Mouse (Mus musculus) cortical plate, adult 2 months (tissue): ENCODE results near the gene Tekt2. TPM values are rescaled to one million over a fixed set of nuclear protein-coding genes. Genes with fewer than 3 reads are reported as not detected.

Experiments used
- H3K27ac ChIP-seq: fragments of 200-500 bp; 2 replicates; pipeline ENCODE4 v1.5.1; 2012; ENCODE audit warnings: low read length, control low read depth, inconsistent platforms; ENCODE audit not compliant: insufficient read depth
- H3K4me1 ChIP-seq: fragments of 200-500 bp; 2 replicates; pipeline ENCODE4 v1.6.1; 2011; ENCODE audit warnings: low read length; ENCODE audit not compliant: control insufficient read depth, insufficient read depth
- H3K4me3 ChIP-seq: fragments of 200-500 bp; 2 replicates; pipeline ENCODE4 v1.5.1; 2011; ENCODE audit warnings: mild to moderate bottlenecking, low read length, control low read depth; ENCODE audit not compliant: insufficient read depth
- CTCF ChIP-seq: fragments of 200-500 bp; IDR thresholded peaks from 2 replicates; pipeline ENCODE4 v1.5.1; 2011; ENCODE audit warnings: mild to moderate bottlenecking, control low read depth, low read length; ENCODE audit not compliant: insufficient read depth; ENCODE audit errors: extremely low read depth
- POLR2A ChIP-seq: fragments of 200-500 bp; IDR thresholded peaks from 2 replicates; pipeline ENCODE4 v1.6.1; 2011; ENCODE audit warnings: mild to moderate bottlenecking, low read length, control low read depth; ENCODE audit not compliant: insufficient read depth; ENCODE audit errors: extremely low read depth
- polyA plus RNA-seq: library from polyadenylated mRNA; depleted of rRNA; stranded (reverse); fragments of >200 nt; gene quantifications from 2 replicates; pipeline ENCODE4 v1.2.3, GENCODE M21; 2012

Gene Tekt2
- polyA plus RNA-seq, 1 experiment, result 5.7 TPM

DNA sequence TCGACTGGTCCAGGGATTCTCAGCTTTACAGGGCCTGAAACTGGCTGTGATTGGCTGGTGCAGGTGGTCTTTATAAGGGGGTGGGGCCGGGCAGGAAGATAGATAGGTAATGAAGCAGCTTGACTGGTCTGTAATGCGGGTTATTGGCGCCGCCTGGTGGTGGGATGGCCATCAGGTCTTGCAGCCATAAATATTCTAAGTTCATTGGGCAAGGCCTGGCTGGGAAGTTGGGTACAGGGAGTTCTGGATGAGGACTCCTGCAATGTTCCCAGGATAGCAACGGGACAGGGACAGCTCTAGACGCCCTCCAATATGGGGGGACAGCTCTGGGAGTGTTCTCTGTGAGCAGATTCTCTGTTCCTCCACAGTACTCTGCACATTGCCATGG is 15.6 kb downstream of the Tekt2 start:
- H3K4me1 ChIP-seq, result no peaks in the 10 kb centered on the region
- no peak for TF ChIP-seq POLR2A
- TF ChIP-seq CTCF, result peak; percentile 83
- H3K4me3 ChIP-seq, result no peak overlapping the region
- no peak overlapping the region for H3K27ac ChIP-seq

DNA sequence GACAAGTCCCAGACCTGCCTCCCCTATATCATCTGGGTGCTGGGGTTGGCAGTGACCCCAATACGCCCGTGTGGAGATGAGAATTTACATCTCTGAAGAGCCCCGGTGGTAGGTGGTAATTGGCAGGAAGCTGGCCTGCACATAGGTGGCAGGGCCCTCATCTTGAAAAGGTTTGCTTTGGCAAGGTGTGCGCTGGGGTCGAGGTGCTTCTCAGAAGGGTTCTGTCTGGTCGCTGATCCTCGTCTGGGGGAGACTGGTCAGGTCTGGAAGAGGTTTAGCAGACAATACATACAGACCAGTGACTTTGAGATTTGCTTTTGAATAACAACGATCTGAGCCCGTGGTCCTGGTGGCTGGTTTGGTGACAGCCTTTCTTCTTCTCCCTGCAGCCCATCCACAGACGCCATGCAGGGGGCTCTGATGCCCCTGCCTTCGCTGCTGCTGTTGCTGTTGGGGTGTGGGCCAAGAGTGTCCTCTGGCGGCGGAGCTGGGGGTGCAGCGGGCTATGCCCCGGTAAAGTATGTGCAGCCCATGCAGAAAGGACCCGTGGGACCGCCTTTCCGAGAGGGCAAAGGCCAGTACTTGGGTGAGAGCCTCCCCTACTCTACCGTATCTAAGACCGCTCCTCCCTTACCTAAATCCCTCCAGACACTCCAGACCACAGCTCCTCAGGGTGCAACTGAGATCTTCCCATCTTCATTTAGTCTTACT is 16.1 kb downstream of the Tekt2 start:
- H3K27ac ChIP-seq, result no peak overlapping the region
- no peak overlapping the region for H3K4me3 ChIP-seq
- TF ChIP-seq CTCF, result no peak
- TF ChIP-seq POLR2A, result no peak
- no peaks in the 10 kb centered on the region for H3K4me1 ChIP-seq

DNA sequence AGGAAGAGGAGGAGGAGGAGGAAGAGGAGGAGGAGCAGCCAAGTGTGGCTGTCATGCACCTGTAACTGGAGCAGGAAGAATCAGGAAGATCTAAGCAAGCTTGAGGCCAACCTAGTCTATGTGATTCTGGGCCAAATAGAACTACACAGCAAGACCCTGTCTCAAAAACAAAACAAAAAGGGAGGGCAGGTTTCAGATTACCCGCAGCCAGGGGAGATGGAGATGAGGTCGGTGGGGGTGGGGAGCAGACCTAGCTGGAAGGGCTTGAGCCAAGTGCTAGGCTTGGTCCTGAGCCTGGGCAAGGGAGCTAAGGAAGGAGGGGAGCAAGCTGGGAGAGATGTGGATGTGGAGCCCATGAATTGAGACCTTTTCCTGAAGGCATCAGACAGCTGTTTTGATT is 18.7 kb downstream of the Tekt2 start:
- Histone ChIP-seq H3K4me1 (no peaks in the 10 kb centered on the region), H3K4me3 (no peak overlapping the region), H3K27ac (no peak overlapping the region)
- TF ChIP-seq CTCF (no peak), POLR2A (no peak)

DNA sequence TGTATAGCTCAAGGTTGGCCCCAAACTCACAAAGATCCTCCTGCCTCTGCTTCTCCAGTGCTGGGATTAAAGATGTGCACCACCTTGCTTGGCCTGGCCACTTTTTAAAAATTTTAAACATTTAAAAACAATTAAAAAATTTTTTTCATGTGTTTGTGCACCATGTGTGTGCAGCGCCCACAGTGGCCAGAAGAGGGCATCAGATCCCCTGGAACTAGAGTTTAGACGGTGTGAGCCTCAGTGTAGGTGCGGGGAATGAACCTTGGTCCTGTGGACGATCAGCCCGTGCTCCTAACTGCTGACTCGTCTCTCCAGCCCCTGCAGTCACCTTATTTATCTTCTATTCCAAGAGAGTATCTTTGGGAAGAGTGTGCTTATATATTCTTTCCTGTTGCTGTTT is 19.4 kb downstream of the Tekt2 start:
- Histone ChIP-seq H3K27ac (no peak overlapping the region), H3K4me3 (no peak overlapping the region), H3K4me1 (no peaks in the 10 kb centered on the region)
- TF ChIP-seq POLR2A, result no peak
- no peak for TF ChIP-seq CTCF

DNA sequence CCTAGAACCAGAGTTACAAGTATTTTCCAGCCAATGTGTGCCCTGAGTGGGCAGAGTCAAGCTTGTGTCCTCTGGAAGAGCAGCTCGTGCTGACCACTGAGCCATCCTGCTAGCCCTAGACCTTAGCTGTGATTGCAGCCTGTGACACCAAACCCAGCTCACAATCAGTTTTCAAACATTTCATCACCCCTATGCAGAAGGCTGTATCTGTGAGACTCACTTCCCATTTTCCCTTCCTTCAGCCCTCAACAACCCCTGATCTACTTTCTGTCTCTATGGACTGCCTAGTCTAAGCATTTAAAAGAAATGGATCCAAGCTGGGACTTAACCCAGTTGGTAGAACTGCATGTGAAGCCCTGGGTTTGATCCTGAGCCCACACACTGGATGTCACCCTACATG is 20.1 kb downstream of the Tekt2 start:
- Histone ChIP-seq H3K4me3 (no peak overlapping the region), H3K27ac (no peak overlapping the region), H3K4me1 (no peaks in the 10 kb centered on the region)
- no peak for TF ChIP-seq CTCF
- TF ChIP-seq POLR2A, result no peak

DNA sequence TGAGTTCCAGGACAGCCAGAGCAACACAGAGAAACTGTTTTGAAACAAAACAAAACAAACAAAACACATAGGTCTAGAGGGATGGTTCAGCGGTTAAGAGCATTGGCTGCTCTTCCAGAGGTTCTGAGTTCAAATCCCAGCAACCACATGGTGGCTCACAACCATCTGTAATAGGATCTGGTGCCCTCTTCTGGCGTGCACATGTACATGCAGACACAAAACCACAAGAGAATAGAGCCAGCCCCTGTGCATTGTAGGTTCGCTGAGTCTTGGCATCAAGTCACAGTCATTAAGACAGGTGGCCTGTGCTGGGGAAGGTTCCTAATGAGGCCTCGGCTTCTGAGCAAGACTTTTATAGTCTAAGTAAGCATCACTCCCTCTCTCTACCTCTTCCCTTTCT is 21.6 kb downstream of the Tekt2 start:
- TF ChIP-seq CTCF (peak; percentile 22; the same call in 1 of the 2 replicates), POLR2A (no peak)
- H3K27ac ChIP-seq, result no peak overlapping the region

DNA sequence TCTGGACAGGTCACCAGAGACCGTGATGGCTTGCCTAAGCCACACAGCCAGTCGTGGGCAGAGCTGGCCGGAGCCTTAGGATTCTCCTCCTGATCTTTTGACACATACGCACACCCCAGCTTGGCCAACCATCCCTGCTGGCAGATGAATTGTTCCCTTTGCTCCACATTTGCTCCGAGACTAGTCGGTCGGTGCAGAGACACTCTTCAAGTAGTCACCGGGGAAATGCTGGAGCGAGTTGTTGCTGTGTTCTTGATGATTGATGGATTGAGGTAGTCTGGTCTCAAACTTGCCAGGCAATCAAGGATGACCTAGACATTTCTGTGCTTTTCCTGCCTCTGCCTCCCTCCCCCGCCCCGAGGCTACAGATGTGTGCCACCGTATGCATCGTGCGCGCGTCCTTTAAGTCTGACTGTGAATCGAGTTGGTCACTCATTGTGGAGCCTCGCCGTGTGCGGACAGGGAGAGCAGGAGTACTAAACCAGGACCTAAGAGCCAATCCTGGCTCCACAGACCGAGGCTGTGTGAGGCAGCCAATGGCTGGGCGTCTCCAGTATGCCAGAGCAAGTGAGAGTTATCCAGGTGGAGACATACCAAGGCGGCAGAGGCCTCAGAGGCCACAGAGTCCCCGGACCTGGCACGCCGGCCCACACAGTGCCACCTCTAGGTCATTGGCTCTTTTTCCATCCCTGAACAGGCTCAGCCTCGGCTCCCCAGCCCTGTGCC is 23.7 kb downstream of the Tekt2 start:
- Histone ChIP-seq H3K27ac (no peak overlapping the region), H3K4me1 (no peaks in the 10 kb centered on the region), H3K4me3 (no peak overlapping the region)
- TF ChIP-seq POLR2A, result no peak
- no peak for TF ChIP-seq CTCF

More for the DNA sequence above, 21.6 kb downstream of the Tekt2 start:
- H3K4me1 ChIP-seq, result no peaks in the 10 kb centered on the region
- H3K4me3 ChIP-seq, result no peak overlapping the region

DNA sequence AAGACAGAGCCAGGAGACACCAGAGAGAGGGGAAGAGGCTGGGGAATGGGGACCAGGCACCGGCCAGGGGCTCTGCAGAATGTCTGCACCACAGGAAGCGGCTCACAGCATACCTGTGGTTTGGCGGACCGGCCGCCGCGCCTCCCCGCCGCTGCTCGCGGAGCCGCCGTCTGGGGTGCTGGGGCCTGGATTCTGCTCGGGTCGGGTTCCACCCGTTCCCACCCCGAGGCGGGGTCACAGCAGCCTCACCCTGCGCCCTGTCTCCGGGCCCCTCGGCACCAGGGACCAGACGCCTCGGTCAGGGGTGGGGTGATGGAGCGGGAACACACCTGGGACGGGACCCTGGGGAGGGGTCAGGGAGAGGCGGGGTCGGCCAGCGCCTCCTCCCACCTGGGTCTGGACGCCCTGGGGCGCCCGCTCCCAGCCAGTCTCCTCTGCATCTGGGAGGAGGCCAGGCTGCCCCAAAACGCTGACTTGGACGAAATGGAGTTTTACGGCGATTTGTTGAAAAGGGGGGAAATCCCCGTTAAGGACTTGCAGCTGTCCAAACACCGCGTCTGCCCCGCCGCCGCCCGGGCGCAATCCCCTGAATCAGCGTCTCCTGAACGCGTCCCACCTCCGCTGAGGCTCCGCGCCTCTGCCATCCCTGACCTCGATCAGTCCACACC is 24.4 kb downstream of the Tekt2 start:
- Histone ChIP-seq H3K4me3 (no peak overlapping the region), H3K4me1 (no peaks in the 10 kb centered on the region), H3K27ac (no peak overlapping the region)
- TF ChIP-seq CTCF, result no peak

DNA sequence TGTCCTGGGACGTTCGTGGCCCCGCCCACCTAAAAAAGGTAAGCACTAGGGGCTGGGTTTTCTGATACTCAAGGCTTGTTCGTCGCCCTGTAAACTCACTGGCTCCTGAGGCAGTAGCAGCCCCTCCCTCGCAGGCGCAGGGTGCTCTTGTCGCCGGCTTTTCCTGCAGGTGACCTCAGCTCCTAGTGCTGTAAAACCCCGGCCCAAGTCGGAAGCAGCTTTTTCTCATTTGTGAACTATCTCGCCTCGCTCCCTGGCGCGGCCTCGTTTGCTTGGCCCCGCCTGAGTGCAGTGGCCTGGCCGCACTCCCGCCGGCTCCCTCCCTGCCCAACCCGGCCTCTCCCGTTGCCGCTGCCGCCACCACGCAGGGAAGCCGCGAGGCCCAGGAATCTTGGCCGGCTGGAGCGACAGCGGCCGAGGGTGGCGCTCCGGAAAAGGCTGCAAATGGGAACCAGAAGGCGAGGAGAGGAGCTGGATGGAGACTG is 28.8 kb downstream of the Tekt2 start:
- TF ChIP-seq CTCF, result no peak
- TF ChIP-seq POLR2A, result no peak
- peak overlapping the region; percentile 14 for H3K4me3 ChIP-seq
- H3K27ac ChIP-seq, result no peak overlapping the region
- H3K4me1 ChIP-seq, result no peaks in the 10 kb centered on the region

DNA sequence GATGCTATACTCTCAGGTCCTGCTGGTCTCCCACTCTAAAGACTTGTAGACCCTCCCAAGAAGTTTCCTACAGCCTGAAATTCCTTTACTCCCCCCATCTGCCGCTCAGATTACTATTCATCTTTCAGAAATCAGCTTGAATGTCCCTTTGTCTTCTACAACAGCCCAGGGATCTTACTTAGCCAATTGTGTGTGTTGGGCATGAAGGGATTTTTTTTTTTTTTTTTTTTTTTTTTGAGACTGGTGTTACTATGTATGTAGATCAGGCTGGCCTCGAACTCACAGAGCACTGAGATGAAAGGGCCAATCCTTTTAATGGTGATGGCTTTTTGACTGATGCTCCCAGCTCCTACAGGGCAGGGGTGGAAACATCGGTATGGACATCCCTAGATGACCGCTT is 29.6 kb downstream of the Tekt2 start:
- Histone ChIP-seq H3K4me3 (no peak overlapping the region), H3K4me1 (no peaks in the 10 kb centered on the region), H3K27ac (no peak overlapping the region)
- no peak for TF ChIP-seq CTCF
- no peak for TF ChIP-seq POLR2A
